Mouse (Mus musculus): ENCODE measurements at regions not wholly inside any gene's neighbourhood (a gene's known extent, or its start where the extent isn't known, plus 50 kb on each side); places are given as distances from the start of the nearest gene placed in this dataset.

DNA sequence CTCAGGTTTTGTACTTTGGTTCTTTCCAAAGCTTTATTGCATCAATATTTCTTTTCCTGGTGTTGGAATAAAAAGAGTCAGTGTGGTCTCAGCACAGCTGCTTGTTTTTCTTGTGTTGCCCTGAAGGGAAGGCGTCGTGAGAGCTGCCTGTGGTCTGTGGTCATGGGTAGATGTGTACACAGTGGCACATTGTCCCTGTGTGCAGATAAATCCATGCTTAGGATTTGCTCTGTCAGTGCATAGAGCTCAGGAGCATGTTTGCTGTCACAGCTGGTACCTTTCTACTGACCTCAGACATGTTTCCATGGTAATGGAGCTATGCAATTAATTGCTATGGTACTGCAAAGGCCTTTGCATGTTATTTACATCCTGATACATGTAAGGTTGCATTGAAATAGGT lies 213.5 kb upstream of the Rasgrp1 start:
- DNase-seq (ENCODE audit: low spot score): peak; percentile 11

GRCm38 (mm10) chr2:117570987-117571386 lies 228.2 kb upstream of the Rasgrp1 start:
- no peak overlapping the region; the same call in 1 of the 2 replicates for H3K27ac ChIP-seq (replicated peaks; ENCODE audit: low read depth, low read length)
- no peak overlapping the region for H3K4me3 ChIP-seq (replicated peaks; ENCODE audit: low read length)
- DNase-seq (ENCODE audit: low spot score) (peak; percentile 12), ATAC-seq (ENCODE audit: low FRiP score, low read depth) (peak; percentile 68)
- H3K4me2 ChIP-seq (replicated peaks; ENCODE audit: low read depth, low read length, severe bottlenecking): no peak overlapping the region
- no peaks in the 10 kb centered on the region for H3K36me3 ChIP-seq (ENCODE audit: control insufficient read depth, insufficient read depth, low read length)
- peaks cover 3% of the 10 kb centered on the region; the same call in 1 of the 2 replicates for H3K9me3 ChIP-seq (ENCODE audit: control insufficient read depth, low read length)
- WGBS: 64% methylated on average over 7 of the region's 7 CpGs
- H3K27me3 ChIP-seq (ENCODE audit: control insufficient read depth, insufficient read depth, low read length): no peaks in the 10 kb centered on the region
- H3K4me1 ChIP-seq (ENCODE audit: control insufficient read depth, insufficient read depth, low read length): no peaks in the 10 kb centered on the region
- TF ChIP-seq POLR2A (IDR thresholded peaks at IDR 0.05; ENCODE audit: borderline replicate concordance, extremely low read depth, insufficient read depth, insufficient read length): no peak
- no peak overlapping the region for H3K9ac ChIP-seq (ENCODE audit: low read depth, low read length, severe bottlenecking)

More for the DNA sequence above, 213.5 kb upstream of the Rasgrp1 start:
- Histone ChIP-seq H3K4me1 (ENCODE audit: control insufficient read depth, insufficient read depth, low read length) (no peaks in the 10 kb centered on the region), H3K4me3 (replicated peaks; ENCODE audit: low read length) (no peak overlapping the region), H3K9ac (ENCODE audit: low read depth, low read length, severe bottlenecking) (no peak overlapping the region), H3K36me3 (ENCODE audit: control insufficient read depth, insufficient read depth, low read length) (no peaks in the 10 kb centered on the region), H3K4me2 (replicated peaks; ENCODE audit: low read depth, low read length, severe bottlenecking) (no peak overlapping the region), H3K27ac (replicated peaks; ENCODE audit: low read depth, low read length) (no peak overlapping the region), H3K9me3 (ENCODE audit: control insufficient read depth, low read length) (no peaks in the 10 kb centered on the region), H3K27me3 (ENCODE audit: control insufficient read depth, insufficient read depth, low read length) (no peaks in the 10 kb centered on the region)
- 56% methylated on average over 2 of the region's 2 CpGs for WGBS
- TF ChIP-seq POLR2A (IDR thresholded peaks at IDR 0.05; ENCODE audit: borderline replicate concordance, extremely low read depth, insufficient read depth, insufficient read length): no peak
- ATAC-seq (ENCODE audit: low FRiP score, low read depth): no peak

DNA sequence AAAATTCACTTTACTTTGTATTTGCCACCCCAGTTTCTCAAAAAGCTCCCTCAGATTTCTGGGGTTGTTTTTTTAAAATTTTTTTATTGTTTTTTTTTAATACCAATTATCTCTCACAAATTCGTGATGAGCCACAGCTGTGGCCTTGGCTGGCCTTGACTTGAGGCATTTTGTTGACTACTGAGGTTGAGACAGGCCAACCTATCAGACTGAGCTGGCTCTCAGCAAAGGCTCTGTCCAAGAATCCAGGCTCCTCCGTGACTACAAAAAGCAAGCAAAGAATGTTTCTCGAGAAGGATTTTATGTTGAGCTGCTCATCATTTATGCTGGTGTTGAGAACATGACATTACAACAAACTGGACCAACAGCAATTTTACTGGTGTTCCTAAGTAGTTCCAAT lies 244.6 kb upstream of the Rasgrp1 start:
- Histone ChIP-seq H3K4me3 (replicated peaks; ENCODE audit: low read length) (no peak overlapping the region), H3K27ac (replicated peaks; ENCODE audit: low read depth, low read length) (no peak overlapping the region), H3K4me2 (replicated peaks; ENCODE audit: low read depth, low read length, severe bottlenecking) (no peak overlapping the region), H3K9me3 (ENCODE audit: control insufficient read depth, low read length) (no peaks in the 10 kb centered on the region), H3K36me3 (ENCODE audit: control insufficient read depth, insufficient read depth, low read length) (no peaks in the 10 kb centered on the region), H3K9ac (ENCODE audit: low read depth, low read length, severe bottlenecking) (no peak overlapping the region), H3K4me1 (ENCODE audit: control insufficient read depth, insufficient read depth, low read length) (peaks cover 10% of the 10 kb centered on the region), H3K27me3 (ENCODE audit: control insufficient read depth, insufficient read depth, low read length) (no peaks in the 10 kb centered on the region)
- DNase-seq (ENCODE audit: low spot score): no peak
- TF ChIP-seq POLR2A (IDR thresholded peaks at IDR 0.05; ENCODE audit: borderline replicate concordance, extremely low read depth, insufficient read depth, insufficient read length): no peak
- no peak for ATAC-seq (ENCODE audit: low FRiP score, low read depth)
- WGBS: 73% methylated on average over 3 of the region's 3 CpGs

DNA sequence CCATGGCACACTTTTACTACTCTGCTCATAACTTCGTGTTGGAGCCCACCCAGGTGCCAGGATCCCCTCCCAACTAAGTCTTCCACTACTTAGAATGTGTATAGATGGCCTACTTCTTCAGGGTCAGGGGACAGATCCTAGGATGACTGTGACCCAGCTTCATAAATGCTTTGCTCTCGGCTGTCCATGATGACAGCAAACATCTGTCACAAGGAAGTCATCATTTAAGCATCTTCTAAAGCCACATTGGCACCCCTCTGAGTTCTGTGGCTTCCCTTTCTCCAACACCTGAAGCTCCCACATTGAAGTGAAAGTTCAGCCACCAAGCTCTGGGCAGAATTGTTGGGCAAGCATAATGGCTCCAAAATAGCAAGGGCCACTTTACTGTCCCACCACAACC lies 252.2 kb upstream of the Rasgrp1 start:
- H3K4me1 ChIP-seq (ENCODE audit: control insufficient read depth, insufficient read depth, low read length): peaks cover 10% of the 10 kb centered on the region
- 57% methylated on average over 2 of the region's 2 CpGs for WGBS
- H3K4me3 ChIP-seq (replicated peaks; ENCODE audit: low read length): no peak overlapping the region
- no peak overlapping the region for H3K27ac ChIP-seq (replicated peaks; ENCODE audit: low read depth, low read length)
- H3K9ac ChIP-seq (ENCODE audit: low read depth, low read length, severe bottlenecking): no peak overlapping the region
- no peak overlapping the region for H3K4me2 ChIP-seq (replicated peaks; ENCODE audit: low read depth, low read length, severe bottlenecking)
- no peaks in the 10 kb centered on the region for H3K9me3 ChIP-seq (ENCODE audit: control insufficient read depth, low read length)
- ATAC-seq (ENCODE audit: low FRiP score, low read depth) (no peak), DNase-seq (ENCODE audit: low spot score) (no peak)
- no peaks in the 10 kb centered on the region for H3K27me3 ChIP-seq (ENCODE audit: control insufficient read depth, insufficient read depth, low read length)
- H3K36me3 ChIP-seq (ENCODE audit: control insufficient read depth, insufficient read depth, low read length): no peaks in the 10 kb centered on the region
- TF ChIP-seq POLR2A (IDR thresholded peaks at IDR 0.05; ENCODE audit: borderline replicate concordance, extremely low read depth, insufficient read depth, insufficient read length): no peak

- Histone ChIP-seq H3K27ac (replicated peaks; ENCODE audit: low read depth, low read length) (no peak overlapping the region), H3K36me3 (ENCODE audit: control insufficient read depth, insufficient read depth, low read length) (no peaks in the 10 kb centered on the region), H3K4me3 (replicated peaks; ENCODE audit: low read length) (no peak overlapping the region), H3K27me3 (ENCODE audit: control insufficient read depth, insufficient read depth, low read length) (no peaks in the 10 kb centered on the region), H3K9me3 (ENCODE audit: control insufficient read depth, low read length) (no peaks in the 10 kb centered on the region), H3K4me2 (replicated peaks; ENCODE audit: low read depth, low read length, severe bottlenecking) (no peak overlapping the region), H3K9ac (ENCODE audit: low read depth, low read length, severe bottlenecking) (no peak overlapping the region), H3K4me1 (ENCODE audit: control insufficient read depth, insufficient read depth, low read length) (no peaks in the 10 kb centered on the region)
- DNase-seq (ENCODE audit: low spot score) (no peak), ATAC-seq (ENCODE audit: low FRiP score, low read depth) (no peak)
- TF ChIP-seq POLR2A (IDR thresholded peaks at IDR 0.05; ENCODE audit: borderline replicate concordance, extremely low read depth, insufficient read depth, insufficient read length): no peak
Observed at GRCm38 (mm10) chr2:117597573-117597972, 254.8 kb upstream of the Rasgrp1 start.

DNA sequence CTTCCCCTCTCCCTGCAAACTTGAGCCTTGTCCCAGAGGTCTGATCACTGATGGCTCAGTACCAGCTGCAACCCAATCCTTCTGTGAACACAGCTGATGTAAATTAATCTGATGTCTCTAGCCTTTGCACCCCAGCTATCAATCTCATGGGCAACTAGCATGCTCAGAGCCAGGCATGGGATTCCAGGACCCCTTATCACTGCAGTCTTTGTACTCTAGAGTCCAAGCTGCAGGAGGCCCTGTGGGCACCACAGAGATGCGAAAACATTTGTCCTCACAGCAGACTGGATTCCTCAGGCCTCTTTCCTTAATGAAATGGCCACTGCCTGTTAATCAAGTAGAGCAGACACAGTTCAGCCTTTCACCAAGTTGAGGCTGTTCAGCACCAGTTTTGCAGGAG lies 272.0 kb upstream of the Rasgrp1 start:
- H3K4me1 ChIP-seq (ENCODE audit: control insufficient read depth, insufficient read depth, low read length): no peaks in the 10 kb centered on the region; the same call in 1 of the 2 replicates
- no peaks in the 10 kb centered on the region for H3K9me3 ChIP-seq (ENCODE audit: control insufficient read depth, low read length)
- H3K4me3 ChIP-seq (replicated peaks; ENCODE audit: low read length): no peak overlapping the region
- 55% methylated on average over 1 of the region's 1 CpGs for WGBS
- ATAC-seq (ENCODE audit: low FRiP score, low read depth): no peak
- no peak for DNase-seq (ENCODE audit: low spot score)
- no peak for TF ChIP-seq POLR2A (IDR thresholded peaks at IDR 0.05; ENCODE audit: borderline replicate concordance, extremely low read depth, insufficient read depth, insufficient read length)
- no peak overlapping the region for H3K27ac ChIP-seq (replicated peaks; ENCODE audit: low read depth, low read length)
- H3K36me3 ChIP-seq (ENCODE audit: control insufficient read depth, insufficient read depth, low read length): no peaks in the 10 kb centered on the region
- H3K9ac ChIP-seq (ENCODE audit: low read depth, low read length, severe bottlenecking): no peak overlapping the region
- no peaks in the 10 kb centered on the region for H3K27me3 ChIP-seq (ENCODE audit: control insufficient read depth, insufficient read depth, low read length)
- H3K4me2 ChIP-seq (replicated peaks; ENCODE audit: low read depth, low read length, severe bottlenecking): no peak overlapping the region
